Mouse (Mus musculus) limb, embryonic 13.5 days (tissue): ENCODE measurements around the gene Jmjd1c. TPM values are rescaled to one million over a fixed set of nuclear protein-coding genes. Genes with fewer than 3 reads are reported as not detected.

Source experiments
- ATAC-seq: fragments of 200-750 bp; cut with Nextera tagmentation; 2 replicates; pipeline ENCODE4 v1.8.0; 2017; ENCODE audit warnings: low read depth, moderate number of reproducible peaks, moderate TSS enrichment; ENCODE audit not compliant: low FRiP score
- H3K27ac ChIP-seq: fragments of 300-500 bp; sonication (generic); 2 replicates; pipeline ENCODE4 v1.5.1; 2015; ENCODE audit warnings: inconsistent platforms, mild to moderate bottlenecking, moderate library complexity
- H3K27me3 ChIP-seq: fragments of 300-500 bp; sonication (generic); 2 replicates; pipeline ENCODE4 v1.6.1; 2015; ENCODE audit warnings: mild to moderate bottlenecking, inconsistent platforms
- H3K36me3 ChIP-seq: fragments of 300-500 bp; sonication (generic); 2 replicates; pipeline ENCODE4 v1.6.1; 2015; ENCODE audit warnings: inconsistent platforms, mild to moderate bottlenecking, moderate library complexity
- H3K4me1 ChIP-seq: fragments of 300-500 bp; sonication (generic); 2 replicates; pipeline ENCODE4 v1.6.1; 2015; ENCODE audit warnings: inconsistent platforms
- H3K4me2 ChIP-seq: fragments of 300-500 bp; sonication (generic); replicated peaks from 2 replicates; pipeline ENCODE4 v1.6.1; 2015; ENCODE audit warnings: inconsistent platforms, mild to moderate bottlenecking, moderate library complexity
- H3K4me3 ChIP-seq: fragments of 300-500 bp; sonication (generic); 2 replicates; pipeline ENCODE4 v1.5.1; 2015; ENCODE audit warnings: moderate library complexity, mild to moderate bottlenecking, inconsistent platforms
- H3K9ac ChIP-seq: fragments of 300-500 bp; sonication (generic); 2 replicates; pipeline ENCODE4 v1.6.1; 2015; ENCODE audit warnings: mild to moderate bottlenecking, inconsistent platforms
- H3K9me3 ChIP-seq: fragments of 300-500 bp; sonication (generic); 2 replicates; pipeline ENCODE4 v1.6.1; 2016; ENCODE audit warnings: inconsistent platforms
- WGBS: fragments of 180-500 bp; shearing (Covaris S2); methylation state at CpG from one replicate; pipeline ENCODE4 v1.1.7; 2015; 5-methylcytosine and 5-hydroxymethylcytosine counted together
- polyA plus RNA-seq: library from polyadenylated mRNA; unstranded; fragments of >200 nt; fragmentation: Nextera tagmentation; extraction: Ambion mirVana; gene quantifications from 2 replicates; pipeline ENCODE4 v1.2.1, GENCODE M21; 2015

The Jmjd1c gene
- polyA plus RNA-seq, 1 experiment from 2014 or later: 47.3 TPM

GRCm38 (mm10) chr10:67096621-67097436, 904 bp downstream of the Jmjd1c start, which contains the start of gene Reep3:
Gene Reep3, minus strand, starts transcription at chr10:67096945.
- Histone ChIP-seq H3K4me3 (peak within 1 kb of the TSS; percentile 89), H3K27ac (peak within 1 kb of the TSS; percentile 97), H3K9me3 (no peaks in the 10 kb centered on the region), H3K36me3 (no peaks in the 10 kb centered on the region), H3K27me3 (no peaks in the 10 kb centered on the region), H3K4me2 (peak within 1 kb of the TSS; percentile 78), H3K4me1 (peaks cover 35% of the 10 kb centered on the region), H3K9ac (peak within 1 kb of the TSS; percentile 98)
- peak; percentile 78 for ATAC-seq
- under 1% methylated on average over 86 of the region's 97 CpGs for WGBS

- 1% methylated on average over 15 of the region's 15 CpGs for WGBS
- Histone ChIP-seq H3K4me3 (peak overlapping the region; percentile 89), H3K4me1 (peaks cover 43% of the 10 kb centered on the region), H3K36me3 (no peaks in the 10 kb centered on the region), H3K27me3 (no peaks in the 10 kb centered on the region), H3K9me3 (no peaks in the 10 kb centered on the region), H3K27ac (peak overlapping the region; percentile 97; the same call in 1 of the 2 replicates), H3K4me2 (peak overlapping the region; percentile 78), H3K9ac (peak overlapping the region; percentile 98)
- ATAC-seq: no peak
These were observed 1.7 kb downstream of the Jmjd1c start for GRCm38 (mm10) chr10:67097437-67098150.

- Histone ChIP-seq H3K36me3 (no peaks in the 10 kb centered on the region), H3K27ac (no peak overlapping the region), H3K4me1 (peaks cover 52% of the 10 kb centered on the region), H3K27me3 (no peaks in the 10 kb centered on the region), H3K9ac (peak overlapping the region; percentile 54), H3K9me3 (no peaks in the 10 kb centered on the region), H3K4me2 (peak overlapping the region; percentile 78), H3K4me3 (peak overlapping the region; percentile 89)
- 20% methylated on average over 7 of the region's 7 CpGs for WGBS
- ATAC-seq: no peak
These were observed 2.6 kb downstream of the Jmjd1c start for GRCm38 (mm10) chr10:67098408-67099050.

- H3K4me3 ChIP-seq: peak overlapping the region; percentile 89; the same call in 1 of the 2 replicates
- H3K4me1 ChIP-seq: peaks cover 60% of the 10 kb centered on the region
- 67% methylated on average over 13 of the region's 13 CpGs for WGBS
- no peaks in the 10 kb centered on the region for H3K36me3 ChIP-seq
- no peak overlapping the region for H3K27ac ChIP-seq
- H3K27me3 ChIP-seq: no peaks in the 10 kb centered on the region
- ATAC-seq: no peak
- H3K9me3 ChIP-seq: no peaks in the 10 kb centered on the region
- H3K4me2 ChIP-seq: peak overlapping the region; percentile 78
- no peak overlapping the region for H3K9ac ChIP-seq
These were observed 3.4 kb downstream of the Jmjd1c start for GRCm38 (mm10) chr10:67099183-67099929.

GRCm38 (mm10) chr10:67100011-67100661, 4.2 kb downstream of the Jmjd1c start:
- no peaks in the 10 kb centered on the region for H3K27me3 ChIP-seq
- H3K36me3 ChIP-seq: no peaks in the 10 kb centered on the region
- H3K4me1 ChIP-seq: peaks cover 67% of the 10 kb centered on the region
- no peaks in the 10 kb centered on the region for H3K9me3 ChIP-seq
- no peak overlapping the region for H3K4me3 ChIP-seq
- H3K27ac ChIP-seq: no peak overlapping the region
- no peak overlapping the region for H3K4me2 ChIP-seq
- WGBS: 60% methylated on average over 7 of the region's 7 CpGs
- H3K9ac ChIP-seq: no peak overlapping the region
- no peak for ATAC-seq

GRCm38 (mm10) chr10:67100831-67101251, 4.9 kb downstream of the Jmjd1c start:
- Histone ChIP-seq H3K36me3 (no peaks in the 10 kb centered on the region), H3K4me3 (no peak overlapping the region), H3K27ac (no peak overlapping the region), H3K4me2 (no peak overlapping the region), H3K9ac (no peak overlapping the region), H3K9me3 (no peaks in the 10 kb centered on the region), H3K27me3 (no peaks in the 10 kb centered on the region), H3K4me1 (peaks cover 71% of the 10 kb centered on the region)
- ATAC-seq: no peak
- WGBS: 70% methylated on average over 9 of the region's 9 CpGs

DNA sequence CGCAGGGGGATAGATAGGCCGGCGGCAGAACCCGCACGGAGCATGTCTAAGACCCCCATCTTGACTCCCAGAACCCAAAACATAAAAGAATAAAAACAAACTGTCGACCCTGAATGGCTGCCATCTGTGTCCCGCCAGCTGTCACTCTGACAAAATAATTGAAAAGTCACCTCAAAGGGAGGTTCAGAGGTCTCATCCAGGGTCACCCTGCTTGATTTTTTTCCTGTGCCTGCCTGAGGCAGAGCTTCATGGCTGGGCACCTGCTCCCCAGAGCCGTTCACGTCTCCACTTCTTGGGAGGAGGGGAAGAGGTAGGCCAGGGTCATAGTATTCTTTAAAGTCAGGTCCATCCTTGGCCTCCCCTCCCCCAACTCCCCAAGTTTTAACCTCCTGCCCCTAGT, 8.6 kb downstream of the Jmjd1c start:
- no peak overlapping the region for H3K4me3 ChIP-seq
- peaks cover 71% of the 10 kb centered on the region for H3K4me1 ChIP-seq
- no peak for ATAC-seq

DNA sequence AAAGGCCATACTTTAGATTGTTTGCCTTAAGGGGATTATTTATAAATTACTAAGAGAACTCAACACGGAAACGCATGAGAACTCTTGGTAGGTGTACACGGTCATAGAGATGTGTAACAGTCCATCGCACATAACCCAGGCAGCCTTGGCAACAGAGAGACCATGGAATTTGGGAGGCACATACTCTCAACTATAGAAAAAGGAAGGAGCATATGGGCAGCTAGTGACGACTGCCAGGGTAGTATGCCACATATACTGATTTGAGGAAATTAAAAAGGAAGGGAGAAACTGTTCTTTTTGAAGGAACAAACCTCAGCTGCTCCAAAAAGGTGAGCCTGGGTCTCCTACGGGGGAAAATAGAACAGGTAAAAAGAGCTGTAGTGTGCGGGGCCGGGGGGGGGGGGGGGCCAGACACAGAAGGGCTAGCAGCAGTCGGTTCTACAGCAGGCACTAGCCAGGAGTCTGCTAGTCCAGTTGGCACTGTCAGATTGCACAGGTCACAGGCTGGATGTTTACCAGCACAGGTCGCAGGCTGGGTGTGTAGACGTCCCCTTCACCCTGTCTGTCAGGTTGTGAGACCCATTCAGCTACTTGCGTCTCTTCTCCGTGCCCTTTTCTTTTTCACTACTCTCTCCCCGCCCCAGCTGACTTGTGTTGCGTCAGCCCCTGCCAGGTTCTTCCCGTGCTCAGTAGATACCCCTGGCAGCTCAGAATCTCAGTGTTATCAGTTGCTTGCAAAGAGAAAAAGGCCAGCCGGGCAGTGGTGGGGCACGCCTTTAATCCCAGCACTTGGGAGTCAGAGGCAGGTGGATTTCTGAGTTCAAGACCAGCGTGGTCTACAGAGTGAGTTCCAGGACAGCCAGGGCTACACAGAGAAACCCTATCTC, 9.6 kb downstream of the Jmjd1c start:
- Histone ChIP-seq H3K4me1 (peaks cover 75% of the 10 kb centered on the region), H3K9ac (no peak overlapping the region), H3K4me2 (no peak overlapping the region), H3K4me3 (no peak overlapping the region), H3K36me3 (peaks cover 8% of the 10 kb centered on the region), H3K27me3 (no peaks in the 10 kb centered on the region), H3K27ac (no peak overlapping the region), H3K9me3 (no peaks in the 10 kb centered on the region)
- no peak for ATAC-seq
- 75% methylated on average over 19 of the region's 19 CpGs for WGBS

More for the DNA sequence above, 8.6 kb downstream of the Jmjd1c start:
- Histone ChIP-seq H3K9ac (no peak overlapping the region), H3K4me2 (no peak overlapping the region), H3K9me3 (no peaks in the 10 kb centered on the region), H3K27ac (no peak overlapping the region), H3K27me3 (no peaks in the 10 kb centered on the region), H3K36me3 (peaks cover 8% of the 10 kb centered on the region)
- 30% methylated on average over 9 of the region's 9 CpGs for WGBS

DNA sequence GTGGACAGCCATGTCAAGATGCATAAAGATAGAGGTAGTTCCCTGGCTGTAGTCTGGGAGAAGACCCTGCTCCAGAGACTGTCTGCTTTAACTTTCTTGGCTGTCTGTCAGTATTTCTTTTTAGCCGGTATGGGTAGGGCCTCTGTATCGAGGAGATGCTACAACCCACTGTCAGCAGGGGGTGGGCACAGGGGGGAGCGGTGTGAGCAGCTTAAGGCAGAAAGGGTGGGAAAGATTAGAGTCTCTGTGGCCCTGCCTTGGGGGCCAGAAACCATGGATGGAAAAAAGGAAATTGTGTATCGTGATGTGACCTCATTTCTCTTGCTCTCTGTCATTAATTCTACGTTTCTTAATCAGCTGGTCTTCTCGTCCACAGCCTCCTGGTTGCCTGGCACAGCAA, 10.5 kb downstream of the Jmjd1c start:
- Histone ChIP-seq H3K9me3 (no peaks in the 10 kb centered on the region), H3K27me3 (no peaks in the 10 kb centered on the region), H3K9ac (no peak overlapping the region), H3K4me3 (no peak overlapping the region), H3K4me1 (peaks cover 78% of the 10 kb centered on the region), H3K27ac (no peak overlapping the region), H3K36me3 (peaks cover 8% of the 10 kb centered on the region), H3K4me2 (no peak overlapping the region)
- 75% methylated on average over 6 of the region's 6 CpGs for WGBS
- ATAC-seq: no peak

DNA sequence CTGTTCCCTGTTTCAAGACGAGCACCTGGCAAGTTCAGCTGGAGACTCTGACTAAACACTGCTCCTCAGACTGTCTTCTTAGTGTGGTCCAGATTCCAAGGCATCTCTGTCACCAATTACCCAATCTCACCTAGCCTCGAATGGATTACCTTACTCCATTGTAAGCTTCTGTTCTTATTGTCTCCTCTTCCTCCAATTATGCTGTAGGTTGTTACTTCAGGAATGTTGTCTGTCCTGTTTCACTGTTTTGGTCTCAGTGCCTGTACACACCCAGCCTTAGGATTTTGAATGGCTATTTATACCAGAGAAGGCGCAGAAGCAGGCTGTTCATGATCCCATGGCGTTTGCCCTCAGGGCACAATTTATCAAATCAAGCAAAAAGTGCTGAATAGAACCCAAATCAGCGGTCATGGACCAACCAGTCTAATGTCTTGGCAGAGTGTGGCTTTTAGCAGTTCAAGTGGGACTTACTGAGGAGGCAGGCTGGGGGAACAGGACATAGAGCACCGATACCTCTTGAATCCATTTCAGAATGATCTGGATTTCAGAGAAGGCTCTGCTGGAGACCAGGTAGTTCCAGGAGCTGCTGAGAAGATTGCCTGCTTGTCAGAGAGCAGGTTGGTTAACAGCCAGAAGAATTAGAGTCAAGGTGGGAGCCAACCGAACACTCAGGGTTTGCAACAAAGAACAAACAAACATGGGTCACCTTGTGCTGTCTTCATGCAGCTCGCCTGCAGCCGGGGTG, 11.3 kb downstream of the Jmjd1c start:
- no peak for ATAC-seq
- no peak overlapping the region for H3K27ac ChIP-seq
- peaks cover 8% of the 10 kb centered on the region for H3K36me3 ChIP-seq
- H3K9ac ChIP-seq: no peak overlapping the region
- WGBS: 74% methylated on average over 9 of the region's 9 CpGs
- no peaks in the 10 kb centered on the region for H3K9me3 ChIP-seq
- H3K4me2 ChIP-seq: no peak overlapping the region
- no peak overlapping the region for H3K4me3 ChIP-seq
- peaks cover 81% of the 10 kb centered on the region for H3K4me1 ChIP-seq
- no peaks in the 10 kb centered on the region for H3K27me3 ChIP-seq
